Mouse (Mus musculus) thymus, adult 2 months (tissue): ENCODE measurements around the gene Tpcn1.

Experiments
- CTCF ChIP-seq: fragments of 200-500 bp; IDR thresholded peaks from 2 replicates; pipeline ENCODE4 v1.5.1; 2012; ENCODE audit warnings: mild to moderate bottlenecking, control low read depth, low read length, moderate library complexity, borderline replicate concordance; ENCODE audit not compliant: control insufficient read depth, poor library complexity, insufficient read depth; ENCODE audit errors: extremely low read depth
- POLR2A ChIP-seq: fragments of 200-500 bp; IDR thresholded peaks from 2 replicates; pipeline ENCODE4 v1.6.1; 2012; ENCODE audit warnings: mild to moderate bottlenecking, low read length, control low read depth, moderate library complexity; ENCODE audit not compliant: control insufficient read depth, poor library complexity, insufficient read depth; ENCODE audit errors: extremely low read depth

DNA sequence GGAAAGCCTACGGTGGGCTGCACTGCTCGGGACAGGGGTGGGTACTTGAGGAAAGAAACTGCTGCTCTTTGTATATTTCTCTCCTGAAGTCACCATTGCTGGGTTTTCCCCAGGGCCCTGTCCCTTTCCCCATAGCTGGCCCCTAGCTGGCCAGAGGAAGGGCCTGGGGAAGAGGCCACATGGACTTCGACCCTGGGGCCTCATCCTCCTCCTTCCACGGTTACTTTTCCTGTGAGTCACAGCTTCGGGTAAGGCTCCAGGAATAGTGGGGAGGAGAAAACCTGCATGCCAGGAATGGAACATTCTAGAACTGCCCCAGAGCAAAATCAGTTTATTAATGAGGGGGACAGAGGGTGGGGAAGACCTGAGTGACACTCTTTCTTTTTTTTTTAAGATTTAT is 38.3 kb downstream of the Tpcn1 start:
- no peak for TF ChIP-seq CTCF
- TF ChIP-seq POLR2A = no peak
